Mouse (Mus musculus): ENCODE data around the gene Serpinb3a. TPM values are rescaled to one million over a fixed set of nuclear protein-coding genes. Genes with fewer than 3 reads are reported as not detected.
"Not testable (repeated sequence)": the region's sequence is repeated elsewhere in the genome, so short reads cannot be mapped to it uniquely, and the experiment has no call there.

The Serpinb3a gene
- not detected in 2 replicates for polyA plus RNA-seq (2012)

- H3K9me3 ChIP-seq (ENCODE audit: control insufficient read depth, low read length): no peaks in the 10 kb centered on the region
- H3K27me3 ChIP-seq (ENCODE audit: control insufficient read depth): no peaks in the 10 kb centered on the region
- H3K4me3 ChIP-seq (replicated peaks): no peak within 1 kb of the TSS
- no peaks in the 10 kb centered on the region for H3K4me1 ChIP-seq (ENCODE audit: control insufficient read depth)
- no peaks in the 10 kb centered on the region for H3K36me3 ChIP-seq (ENCODE audit: control insufficient read depth)
- TF ChIP-seq GATA1 (IDR thresholded peaks at IDR 0.05; ENCODE audit: low read length) (no peak), TAL1 (IDR thresholded peaks at IDR 0.05; ENCODE audit: low read length) (no peak)
These were observed at the start of gene Serpinb3a for GRCm38 (mm10) chr1:107052203-107052602. Gene Serpinb3a, minus strand, starts transcription at chr1:107052303.

DNA sequence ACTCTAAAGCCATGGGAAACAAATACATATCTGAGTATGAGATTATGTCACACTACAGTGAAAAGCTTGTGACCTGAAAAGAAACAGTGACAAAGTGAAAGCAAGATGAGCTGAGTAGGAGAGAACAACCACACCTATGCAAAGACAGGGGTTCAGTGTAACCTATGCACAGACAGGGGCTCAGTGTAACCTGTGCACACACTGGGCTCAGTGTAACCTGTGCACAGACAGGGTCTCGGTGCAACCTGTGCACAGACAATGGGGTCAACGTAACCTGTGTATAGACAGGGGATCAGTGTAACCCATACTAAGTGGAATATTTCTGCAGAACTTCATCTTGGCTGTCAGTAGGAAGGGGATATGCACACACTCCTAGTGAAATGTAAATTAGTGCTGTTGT lies 46.3 kb upstream of the Serpinb3a start:
- Histone ChIP-seq H3K27me3 (ENCODE audit: control insufficient read depth) (no peaks in the 10 kb centered on the region), H3K36me3 (ENCODE audit: control insufficient read depth) (no peaks in the 10 kb centered on the region), H3K9me3 (ENCODE audit: control insufficient read depth, low read length) (peaks cover 2% of the 10 kb centered on the region; the same call in 1 of the 2 replicates), H3K4me1 (ENCODE audit: control insufficient read depth) (no peaks in the 10 kb centered on the region), H3K4me3 (replicated peaks) (no peak overlapping the region)
- no peak for TF ChIP-seq GATA1 (IDR thresholded peaks at IDR 0.05; ENCODE audit: low read length)
- TF ChIP-seq TAL1 (IDR thresholded peaks at IDR 0.05; ENCODE audit: low read length): no peak

DNA sequence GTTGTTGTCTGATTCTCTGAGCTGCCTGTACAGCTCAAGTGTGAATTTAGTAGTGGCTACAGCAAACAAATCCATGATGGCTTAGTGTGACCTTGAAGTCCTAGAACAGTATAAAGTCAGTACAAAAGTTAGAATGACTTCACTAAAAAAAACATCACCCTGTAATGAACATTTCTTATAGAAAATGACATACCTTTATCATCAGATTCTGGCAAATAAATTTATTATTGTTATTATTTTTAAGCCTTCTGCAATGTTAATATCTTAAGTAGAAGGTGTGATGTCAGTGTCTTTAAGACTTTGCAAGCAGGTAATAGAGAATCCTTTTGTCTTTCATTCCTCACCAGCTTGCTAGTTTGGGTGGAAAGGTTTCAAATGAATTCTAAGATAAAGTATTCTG lies 31.3 kb upstream of the Serpinb3a start, which contains the start of gene Serpinb3d:
Serpinb3d (minus strand) TSS at position 101 of the 400 bp plus-strand sequence.
- Histone ChIP-seq H3K36me3 (ENCODE audit: control insufficient read depth) (no peaks in the 10 kb centered on the region), H3K9me3 (ENCODE audit: control insufficient read depth, low read length) (no peaks in the 10 kb centered on the region), H3K4me3 (replicated peaks) (no peak within 1 kb of the TSS), H3K4me1 (ENCODE audit: control insufficient read depth) (no peaks in the 10 kb centered on the region), H3K27me3 (ENCODE audit: control insufficient read depth) (no peaks in the 10 kb centered on the region)
- TF ChIP-seq TAL1 (IDR thresholded peaks at IDR 0.05; ENCODE audit: low read length) (no peak), GATA1 (IDR thresholded peaks at IDR 0.05; ENCODE audit: low read length) (no peak)

DNA sequence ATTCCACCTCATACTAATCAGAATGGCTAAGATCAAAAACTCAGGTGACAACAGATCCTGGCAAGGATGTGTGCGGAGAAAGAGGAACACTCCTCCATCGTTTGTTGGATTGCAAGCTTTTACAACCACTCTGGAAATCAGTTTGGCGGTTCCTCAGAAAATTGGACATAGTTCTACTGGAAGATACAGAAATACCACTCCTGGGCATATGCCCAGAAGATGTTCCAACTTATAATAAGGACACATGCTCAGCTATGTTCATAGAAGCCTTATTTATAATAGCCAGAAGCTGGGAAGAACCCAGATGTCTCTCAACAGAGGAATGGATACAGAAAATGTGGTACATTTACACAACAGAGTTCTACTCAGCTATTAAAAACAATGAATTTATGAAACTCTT lies 17.9 kb downstream of the Serpinb3a start:
- H3K9me3 ChIP-seq (ENCODE audit: control insufficient read depth, low read length); H3K4me1 ChIP-seq (ENCODE audit: control insufficient read depth); H3K27me3 ChIP-seq (ENCODE audit: control insufficient read depth); H3K4me3 ChIP-seq (replicated peaks); H3K36me3 ChIP-seq (ENCODE audit: control insufficient read depth): not testable (repeated sequence)

DNA sequence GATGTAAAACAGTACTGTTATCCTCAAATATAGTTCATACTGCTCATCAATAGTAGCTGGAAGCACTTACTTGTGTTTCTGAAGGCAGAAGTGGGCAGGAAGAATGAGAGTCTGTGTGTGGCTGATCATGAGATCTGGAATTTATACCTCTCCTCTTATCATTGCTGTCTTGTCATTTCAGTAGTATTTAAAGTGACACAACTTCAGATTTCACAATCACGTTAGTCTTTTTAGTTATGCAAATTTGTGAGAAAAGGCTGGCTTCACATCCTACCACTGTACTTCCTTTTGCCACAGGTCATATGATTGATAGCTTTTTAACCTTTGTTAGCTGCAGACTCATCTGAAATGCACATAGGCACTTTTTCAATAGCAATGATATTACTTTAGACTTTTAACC lies 26.2 kb downstream of the Serpinb3a start:
- Histone ChIP-seq H3K36me3 (ENCODE audit: control insufficient read depth) (no peaks in the 10 kb centered on the region), H3K4me3 (replicated peaks) (no peak overlapping the region), H3K4me1 (ENCODE audit: control insufficient read depth) (no peaks in the 10 kb centered on the region), H3K9me3 (ENCODE audit: control insufficient read depth, low read length) (no peaks in the 10 kb centered on the region), H3K27me3 (ENCODE audit: control insufficient read depth) (no peaks in the 10 kb centered on the region)
- TF ChIP-seq GATA1 (IDR thresholded peaks at IDR 0.05; ENCODE audit: low read length) (no peak), TAL1 (IDR thresholded peaks at IDR 0.05; ENCODE audit: low read length) (no peak)

DNA sequence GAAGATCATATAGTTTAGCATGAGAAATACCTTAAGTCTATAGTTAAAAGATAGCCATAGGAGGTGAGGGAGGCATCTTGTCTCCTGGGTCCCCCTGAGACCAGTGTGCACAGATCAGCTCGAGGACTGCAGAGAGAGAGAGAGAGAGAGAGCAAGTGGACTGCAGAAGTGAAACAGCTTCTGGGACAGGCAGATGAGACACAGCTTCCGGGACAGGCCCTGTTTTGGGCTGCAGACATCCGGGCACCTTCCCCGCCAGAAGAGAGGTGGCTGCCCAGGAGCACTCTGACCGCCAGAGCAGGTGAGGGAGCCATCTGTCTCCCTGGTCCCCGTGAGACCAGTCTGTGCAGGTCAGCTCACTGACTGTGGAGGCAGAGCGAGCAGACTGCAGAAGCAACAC lies 36.9 kb downstream of the Serpinb3a start:
- Histone ChIP-seq H3K36me3 (ENCODE audit: control insufficient read depth) (no peaks in the 10 kb centered on the region), H3K4me1 (ENCODE audit: control insufficient read depth) (no peaks in the 10 kb centered on the region), H3K9me3 (ENCODE audit: control insufficient read depth, low read length) (no peaks in the 10 kb centered on the region), H3K4me3 (replicated peaks) (no peak overlapping the region), H3K27me3 (ENCODE audit: control insufficient read depth) (no peaks in the 10 kb centered on the region)
- TF ChIP-seq TAL1 (IDR thresholded peaks at IDR 0.05; ENCODE audit: low read length) (no peak), GATA1 (IDR thresholded peaks at IDR 0.05; ENCODE audit: low read length) (no peak)

DNA sequence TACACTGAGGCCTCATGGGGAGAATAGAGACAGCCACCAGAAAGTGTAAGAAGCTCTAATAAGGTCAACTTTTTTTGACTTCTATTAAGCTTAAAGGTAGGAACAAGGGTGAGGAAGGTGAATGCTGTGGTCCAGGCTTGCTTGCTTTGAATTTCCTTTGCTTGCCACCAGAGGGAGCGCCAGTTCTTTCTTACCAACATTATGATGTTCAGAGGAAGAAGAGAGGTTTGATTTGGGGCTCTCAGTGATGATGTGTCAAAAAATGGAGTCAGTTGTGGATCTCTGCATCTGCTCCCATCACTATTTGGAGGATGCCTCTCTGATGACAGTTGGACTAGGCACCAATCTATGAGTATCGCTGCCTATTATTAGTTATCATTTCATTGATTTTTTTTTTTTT lies 37.6 kb downstream of the Serpinb3a start:
- no peaks in the 10 kb centered on the region for H3K9me3 ChIP-seq (ENCODE audit: control insufficient read depth, low read length)
- no peaks in the 10 kb centered on the region for H3K27me3 ChIP-seq (ENCODE audit: control insufficient read depth)
- no peaks in the 10 kb centered on the region for H3K36me3 ChIP-seq (ENCODE audit: control insufficient read depth)
- no peaks in the 10 kb centered on the region for H3K4me1 ChIP-seq (ENCODE audit: control insufficient read depth)
- TF ChIP-seq TAL1 (IDR thresholded peaks at IDR 0.05; ENCODE audit: low read length) (no peak), GATA1 (IDR thresholded peaks at IDR 0.05; ENCODE audit: low read length) (no peak)
- H3K4me3 ChIP-seq (replicated peaks): no peak overlapping the region

- Histone ChIP-seq H3K9me3 (ENCODE audit: control insufficient read depth, low read length) (no peaks in the 10 kb centered on the region), H3K4me1 (ENCODE audit: control insufficient read depth) (no peaks in the 10 kb centered on the region)
These were observed 45.8 kb downstream of the Serpinb3a start for GRCm38 (mm10) chr1:107006316-107006715.

GRCm38 (mm10) chr1:107001754-107002153 lies 50.3 kb downstream of the Serpinb3a start:
- Histone ChIP-seq H3K36me3 (ENCODE audit: control insufficient read depth) (no peaks in the 10 kb centered on the region), H3K9me3 (ENCODE audit: control insufficient read depth, low read length) (no peaks in the 10 kb centered on the region), H3K4me3 (replicated peaks) (no peak overlapping the region), H3K27me3 (ENCODE audit: control insufficient read depth) (no peaks in the 10 kb centered on the region), H3K4me1 (ENCODE audit: control insufficient read depth) (no peaks in the 10 kb centered on the region)
- TF ChIP-seq TAL1 (IDR thresholded peaks at IDR 0.05; ENCODE audit: low read length): no peak
- TF ChIP-seq GATA1 (IDR thresholded peaks at IDR 0.05; ENCODE audit: low read length): no peak

More at GRCm38 (mm10) chr1:107006316-107006715, 45.8 kb downstream of the Serpinb3a start:
- no peaks in the 10 kb centered on the region for H3K36me3 ChIP-seq (ENCODE audit: control insufficient read depth)
- no peak overlapping the region for H3K4me3 ChIP-seq (replicated peaks)
- no peaks in the 10 kb centered on the region for H3K27me3 ChIP-seq (ENCODE audit: control insufficient read depth)
- TF ChIP-seq GATA1 (IDR thresholded peaks at IDR 0.05; ENCODE audit: low read length) (no peak), TAL1 (IDR thresholded peaks at IDR 0.05; ENCODE audit: low read length) (no peak)

GRCm38 (mm10) chr1:107000424-107000823 lies 51.7 kb downstream of the Serpinb3a start:
- TF ChIP-seq GATA1 (IDR thresholded peaks at IDR 0.05; ENCODE audit: low read length) (no peak), TAL1 (IDR thresholded peaks at IDR 0.05; ENCODE audit: low read length) (no peak)
- H3K4me3 ChIP-seq (replicated peaks): no peak overlapping the region

More at GRCm38 (mm10) chr1:107000424-107000823, 51.7 kb downstream of the Serpinb3a start:
- no peaks in the 10 kb centered on the region for H3K4me1 ChIP-seq (ENCODE audit: control insufficient read depth)
- no peaks in the 10 kb centered on the region for H3K27me3 ChIP-seq (ENCODE audit: control insufficient read depth)
- no peaks in the 10 kb centered on the region; the same call in 1 of the 2 replicates for H3K9me3 ChIP-seq (ENCODE audit: control insufficient read depth, low read length)
- H3K36me3 ChIP-seq (ENCODE audit: control insufficient read depth): no peaks in the 10 kb centered on the region

Other genes starting within 250 kb of the Serpinb3a start
- not detected in 2 replicates for gene Serpinb5, start 191.1 kb downstream of the Serpinb3a start, polyA plus RNA-seq (2012)
- 0.04 TPM in 1 of 2 replicates, not detected in the other for gene Serpinb12, start 117.9 kb downstream of the Serpinb3a start, polyA plus RNA-seq (2012)
- 0.04 TPM in 1 of 2 replicates, not detected in the other for gene Serpinb13, start 71.3 kb downstream of the Serpinb3a start, polyA plus RNA-seq (2012)
- not detected in 2 replicates for gene Serpinb3d, start 31.2 kb upstream of the Serpinb3a start, polyA plus RNA-seq (2012)
- gene Serpinb3b, start 226.1 kb upstream of the Serpinb3a start, polyA plus RNA-seq (2012): not detected in 2 replicates
- not detected in 2 replicates for gene Serpinb3c, start 226.1 kb upstream of the Serpinb3a start, polyA plus RNA-seq (2012)